Mouse (Mus musculus) forebrain, embryonic 16.5 days (tissue): ENCODE results near the gene Prmt1. TPM values are rescaled to one million over a fixed set of nuclear protein-coding genes. Genes with fewer than 3 reads are reported as not detected.

Source experiments
- ATAC-seq: fragments of 200-750 bp; cut with Nextera tagmentation; 2 replicates; pipeline ENCODE4 v1.8.0; 2017; ENCODE audit warnings: mild to moderate bottlenecking, moderate library complexity
- H3K27ac ChIP-seq: fragments of 300-500 bp; sonication (generic); 2 replicates; pipeline ENCODE4 v1.5.1; 2014; ENCODE audit warnings: low read length, control low read depth
- H3K27me3 ChIP-seq: fragments of 300-500 bp; sonication (generic); replicated peaks from 2 replicates; pipeline ENCODE4 v1.6.1; 2014; ENCODE audit warnings: low read length; ENCODE audit not compliant: control insufficient read depth, insufficient read depth
- H3K36me3 ChIP-seq: fragments of 300-500 bp; sonication (generic); 2 replicates; pipeline ENCODE4 v1.6.1; 2014; ENCODE audit not compliant: control insufficient read depth, insufficient read depth
- H3K4me1 ChIP-seq: fragments of 300-500 bp; sonication (generic); replicated peaks from 2 replicates; pipeline ENCODE4 v1.6.1; 2014; ENCODE audit warnings: low read length; ENCODE audit not compliant: control insufficient read depth, insufficient read depth
- H3K4me2 ChIP-seq: fragments of 300-500 bp; sonication (generic); 2 replicates; pipeline ENCODE4 v1.6.1; 2014; ENCODE audit warnings: mild to moderate bottlenecking, low read length, control low read depth
- H3K4me3 ChIP-seq: fragments of 300-500 bp; sonication (generic); replicated peaks from 2 replicates; pipeline ENCODE4 v1.5.1; 2014; ENCODE audit warnings: mild to moderate bottlenecking, low read length, control low read depth
- H3K9ac ChIP-seq: fragments of 300-500 bp; sonication (generic); replicated peaks from 2 replicates; pipeline ENCODE4 v1.6.1; 2014; ENCODE audit warnings: low read depth, low read length, control low read depth
- H3K9me3 ChIP-seq: fragments of 300-500 bp; sonication (generic); 2 replicates; pipeline ENCODE4 v1.6.1; 2016; ENCODE audit warnings: low read length; ENCODE audit not compliant: control insufficient read depth
- WGBS: fragments of 180-500 bp; shearing (Covaris S2); extraction: QIAGEN DNeasy Blood & Tissue Kit; methylation state at CpG from one replicate; pipeline ENCODE4 v1.1.7; 2014; 5-methylcytosine and 5-hydroxymethylcytosine counted together
- polyA plus RNA-seq: library from polyadenylated mRNA; unstranded; fragments of >200 nt; fragmentation: Nextera tagmentation; extraction: Ambion mirVana; gene quantifications from 2 replicates; pipeline ENCODE4 v1.2.1, GENCODE M21; 2015

The Prmt1 gene
- polyA plus RNA-seq, 1 experiment from 2014 or later, result 707 TPM

GRCm38 (mm10) chr7:45004546-45004945 is 18.2 kb upstream of the Prmt1 start:
- 86% methylated on average over 3 of the region's 3 CpGs for WGBS
- Histone ChIP-seq H3K27ac (no peak overlapping the region), H3K9me3 (no peaks in the 10 kb centered on the region), H3K36me3 (peaks cover 63% of the 10 kb centered on the region), H3K9ac (no peak overlapping the region), H3K4me2 (no peak overlapping the region), H3K4me3 (no peak overlapping the region), H3K27me3 (no peaks in the 10 kb centered on the region), H3K4me1 (peaks cover 1% of the 10 kb centered on the region; the same call in 1 of the 2 replicates)
- no peak for ATAC-seq

- Histone ChIP-seq H3K4me1 (peaks cover 19% of the 10 kb centered on the region), H3K4me2 (no peak overlapping the region), H3K27ac (no peak overlapping the region), H3K36me3 (peaks cover 54% of the 10 kb centered on the region), H3K9ac (no peak overlapping the region), H3K9me3 (no peaks in the 10 kb centered on the region), H3K4me3 (no peak overlapping the region), H3K27me3 (no peaks in the 10 kb centered on the region)
- 92% methylated on average over 7 of the region's 7 CpGs for WGBS
- no peak for ATAC-seq
Measured at GRCm38 (mm10) chr7:45002440-45002839, 16.1 kb upstream of the Prmt1 start.

- H3K9me3 ChIP-seq, result no peaks in the 10 kb centered on the region
- no peak overlapping the region for H3K27ac ChIP-seq
- no peak overlapping the region for H3K9ac ChIP-seq
- H3K27me3 ChIP-seq, result no peaks in the 10 kb centered on the region
- peaks cover 40% of the 10 kb centered on the region for H3K36me3 ChIP-seq
- H3K4me1 ChIP-seq, result peaks cover 22% of the 10 kb centered on the region
- no peak for ATAC-seq
- WGBS, result 84% methylated on average over 21 of the region's 21 CpGs
- H3K4me2 ChIP-seq, result no peak overlapping the region
- no peak overlapping the region for H3K4me3 ChIP-seq
Measured at GRCm38 (mm10) chr7:45000539-45001114, 14.3 kb upstream of the Prmt1 start.

GRCm38 (mm10) chr7:44999753-45000152 is 13.4 kb upstream of the Prmt1 start:
- Histone ChIP-seq H3K9ac (no peak overlapping the region), H3K4me2 (no peak overlapping the region), H3K4me3 (no peak overlapping the region), H3K9me3 (no peaks in the 10 kb centered on the region), H3K4me1 (peaks cover 22% of the 10 kb centered on the region), H3K27me3 (no peaks in the 10 kb centered on the region), H3K27ac (no peak overlapping the region), H3K36me3 (peaks cover 33% of the 10 kb centered on the region)
- ATAC-seq, result no peak
- WGBS, result 88% methylated on average over 11 of the region's 11 CpGs

- H3K4me2 ChIP-seq, result peak within 1 kb of the TSS; percentile 77
- peaks cover 26% of the 10 kb centered on the region for H3K36me3 ChIP-seq
- peak within 1 kb of the TSS; percentile 74 for H3K27ac ChIP-seq
- H3K27me3 ChIP-seq, result no peaks in the 10 kb centered on the region
- WGBS, result 2% methylated on average over 18 of the region's 18 CpGs
- peaks cover 22% of the 10 kb centered on the region for H3K4me1 ChIP-seq
- H3K9ac ChIP-seq, result peak within 1 kb of the TSS; percentile 68
- H3K4me3 ChIP-seq, result peak within 1 kb of the TSS; percentile 59
- no peaks in the 10 kb centered on the region for H3K9me3 ChIP-seq
- ATAC-seq, result no peak
Measured at GRCm38 (mm10) chr7:44998501-44998955, 12.2 kb upstream of the Prmt1 start, which contains the start of gene Bcl2l12. Bcl2l12 (minus strand) TSS chr7:44998712.

- Histone ChIP-seq H3K36me3 (peaks cover 23% of the 10 kb centered on the region), H3K4me3 (peak overlapping the region; percentile 59), H3K9me3 (no peaks in the 10 kb centered on the region), H3K9ac (peak overlapping the region; percentile 68), H3K4me1 (peaks cover 22% of the 10 kb centered on the region), H3K27me3 (no peaks in the 10 kb centered on the region), H3K4me2 (peak overlapping the region; percentile 77), H3K27ac (peak overlapping the region; percentile 74)
- WGBS, result 3% methylated on average over 15 of the region's 15 CpGs
- ATAC-seq, result no peak
Measured at GRCm38 (mm10) chr7:44997940-44998428, 11.6 kb upstream of the Prmt1 start.

GRCm38 (mm10) chr7:44997231-44997939 is 11.0 kb upstream of the Prmt1 start, which contains the start of gene Irf3:
Irf3 (plus strand) TSS chr7:44997648.
- H3K4me1 ChIP-seq, result peaks cover 22% of the 10 kb centered on the region

GRCm38 (mm10) chr7:44996672-44997071 is 10.3 kb upstream of the Prmt1 start:
- 10% methylated on average over 10 of the region's 10 CpGs for WGBS
- H3K27ac ChIP-seq, result no peak overlapping the region
- no peaks in the 10 kb centered on the region for H3K27me3 ChIP-seq
- peak overlapping the region; percentile 58 for H3K4me2 ChIP-seq
- peak overlapping the region; percentile 30 for H3K9ac ChIP-seq
- H3K4me3 ChIP-seq, result peak overlapping the region; percentile 59
- H3K4me1 ChIP-seq, result peaks cover 22% of the 10 kb centered on the region
- ATAC-seq, result no peak
- peaks cover 13% of the 10 kb centered on the region for H3K36me3 ChIP-seq
- no peaks in the 10 kb centered on the region for H3K9me3 ChIP-seq

More at GRCm38 (mm10) chr7:44997231-44997939, 11.0 kb upstream of the Prmt1 start, which contains the start of gene Irf3:
- H3K36me3 ChIP-seq, result peaks cover 20% of the 10 kb centered on the region
- H3K27me3 ChIP-seq, result no peaks in the 10 kb centered on the region
- ATAC-seq, result peak; percentile 94
- peak within 1 kb of the TSS; percentile 74 for H3K27ac ChIP-seq
- peak within 1 kb of the TSS; percentile 68 for H3K9ac ChIP-seq
- no peaks in the 10 kb centered on the region for H3K9me3 ChIP-seq
- peak within 1 kb of the TSS; percentile 77 for H3K4me2 ChIP-seq
- WGBS, result under 1% methylated on average over 43 of the region's 43 CpGs
- H3K4me3 ChIP-seq, result peak within 1 kb of the TSS; percentile 59
